Mouse (Mus musculus): ENCODE measurements around the gene Lhx1.

Lhx1 gene

DNA sequence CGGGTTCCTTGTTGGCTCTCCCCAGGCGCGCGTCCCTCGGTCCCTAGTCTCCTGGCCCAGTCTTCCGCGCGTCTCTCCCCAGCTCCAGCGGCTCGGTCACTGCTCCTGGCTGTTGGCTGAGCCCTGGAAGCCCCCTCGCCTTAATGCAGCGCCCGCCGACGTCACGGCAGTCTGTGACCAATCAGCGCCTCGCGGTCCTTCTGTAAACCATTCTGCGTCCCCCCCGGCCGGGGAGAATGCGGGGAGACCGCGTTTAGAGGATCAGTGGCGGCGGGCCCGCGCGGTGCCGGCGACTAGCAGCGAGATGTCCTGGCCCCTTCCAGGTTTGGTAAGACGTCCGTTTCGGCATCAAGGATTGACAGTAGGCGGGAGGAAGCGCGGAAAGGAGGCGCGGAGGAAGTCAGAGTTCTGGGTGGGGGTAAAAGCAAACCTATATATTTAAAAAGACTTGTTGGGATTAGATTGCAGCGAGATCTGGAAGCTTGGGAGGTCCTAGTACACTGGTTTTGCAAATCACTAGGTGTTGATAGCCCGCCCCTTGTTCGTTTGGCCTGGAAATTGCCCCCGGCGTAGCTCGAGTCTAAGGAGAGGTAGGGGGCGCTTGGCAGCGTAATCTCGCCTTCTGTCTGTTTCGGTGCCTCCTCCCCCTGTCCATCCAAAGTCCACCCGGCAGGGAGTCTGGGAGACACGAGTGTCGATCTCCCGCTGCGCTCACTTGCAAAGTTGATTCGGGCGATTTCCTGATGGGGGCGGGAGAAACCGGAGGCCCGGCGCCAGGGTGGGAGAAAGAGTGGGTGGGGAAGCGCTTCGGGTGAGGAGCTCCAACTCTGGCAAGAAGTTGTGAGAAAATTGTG, at the start of gene Lhx1:
Gene Lhx1, minus strand, starts transcription at position 115 of the 854 bp plus-strand sequence.
- DNase-seq (ENCODE audit: extremely low spot score, low read depth, low spot score), result no peak

DNA sequence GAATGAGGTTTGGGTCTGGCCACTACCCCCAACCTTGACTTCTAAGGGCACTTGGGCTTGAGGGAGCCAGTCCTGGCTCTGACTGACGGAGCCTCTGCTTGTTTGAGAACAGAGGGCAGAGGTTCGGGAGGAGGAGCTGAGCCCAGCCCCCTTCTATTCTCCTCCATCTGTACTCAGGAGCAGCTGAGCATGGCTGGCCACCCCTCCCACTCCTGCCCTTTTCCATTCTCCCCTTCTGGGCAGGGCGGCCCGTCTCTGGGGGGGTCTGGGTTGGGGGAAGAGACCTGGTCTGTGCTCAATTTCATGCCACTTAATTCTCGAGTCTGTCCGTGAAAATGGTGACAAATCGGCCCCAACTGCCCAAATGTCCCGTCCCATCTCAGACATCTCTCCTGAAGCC, 49.5 kb upstream of the Lhx1 start:
- no peak for DNase-seq (ENCODE audit: extremely low spot score, low read depth, low spot score)

DNA sequence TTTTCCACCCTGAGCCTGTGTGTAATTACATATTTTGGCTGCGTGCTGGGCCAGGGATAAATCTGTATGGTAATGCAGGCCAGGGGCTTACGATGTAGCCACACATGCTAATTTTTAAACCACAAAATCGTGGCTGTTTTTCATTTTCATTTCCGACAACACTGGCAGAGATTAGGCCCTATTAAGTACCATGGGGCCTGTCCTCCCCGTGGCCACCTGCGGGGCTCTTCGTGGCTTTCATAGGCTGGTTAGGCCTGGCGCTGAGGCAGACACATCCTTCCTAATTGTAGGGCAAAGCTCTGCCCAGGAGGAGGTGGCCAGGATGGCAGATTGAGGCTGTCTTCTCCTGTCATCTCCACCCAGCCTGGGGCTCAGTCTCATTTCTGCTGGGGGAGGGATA, 48.3 kb upstream of the Lhx1 start:
- no peak for DNase-seq (ENCODE audit: extremely low spot score, low read depth, low spot score)

DNA sequence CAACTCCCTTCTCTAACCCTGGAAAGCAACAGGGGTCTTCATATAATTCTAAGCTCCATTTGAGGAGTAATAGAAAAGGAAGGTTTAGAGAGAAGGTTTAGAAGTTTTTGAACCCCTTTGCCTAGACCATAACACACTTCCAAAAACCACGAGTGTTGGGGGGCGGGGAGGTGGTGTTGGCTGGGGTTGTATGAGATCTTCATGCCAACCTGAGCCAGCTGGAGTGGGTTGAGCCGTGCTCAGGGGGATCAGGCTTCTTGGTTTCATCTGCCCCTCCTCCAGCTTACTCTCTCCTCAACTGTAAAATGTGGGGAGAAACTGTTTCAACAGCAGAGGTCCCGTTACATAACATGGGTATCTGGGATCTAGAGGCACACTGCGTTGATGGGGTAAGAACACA, 45.5 kb upstream of the Lhx1 start:
- DNase-seq (ENCODE audit: extremely low spot score, low read depth, low spot score), result no peak

DNA sequence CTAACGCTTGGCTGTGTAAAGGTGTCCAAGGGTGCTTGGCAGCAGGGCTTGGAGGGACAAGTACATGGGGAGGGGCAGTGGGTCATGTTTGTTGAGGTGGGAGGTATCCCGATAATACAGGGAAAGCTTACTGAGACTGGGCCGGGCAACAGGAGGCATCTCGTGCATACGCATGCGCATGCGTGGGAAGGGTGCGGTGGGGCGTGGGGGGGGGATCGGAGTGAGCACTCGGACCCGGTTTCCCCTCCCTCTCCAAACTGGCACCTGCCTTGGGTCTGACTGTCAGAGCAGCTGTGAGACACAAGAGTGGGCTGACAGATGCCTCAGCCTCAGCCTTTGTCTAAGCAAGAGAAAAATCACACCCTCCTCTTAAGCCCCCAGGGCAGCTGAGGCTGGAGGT, 45.1 kb upstream of the Lhx1 start:
- DNase-seq (ENCODE audit: extremely low spot score, low read depth, low spot score), result no peak

DNA sequence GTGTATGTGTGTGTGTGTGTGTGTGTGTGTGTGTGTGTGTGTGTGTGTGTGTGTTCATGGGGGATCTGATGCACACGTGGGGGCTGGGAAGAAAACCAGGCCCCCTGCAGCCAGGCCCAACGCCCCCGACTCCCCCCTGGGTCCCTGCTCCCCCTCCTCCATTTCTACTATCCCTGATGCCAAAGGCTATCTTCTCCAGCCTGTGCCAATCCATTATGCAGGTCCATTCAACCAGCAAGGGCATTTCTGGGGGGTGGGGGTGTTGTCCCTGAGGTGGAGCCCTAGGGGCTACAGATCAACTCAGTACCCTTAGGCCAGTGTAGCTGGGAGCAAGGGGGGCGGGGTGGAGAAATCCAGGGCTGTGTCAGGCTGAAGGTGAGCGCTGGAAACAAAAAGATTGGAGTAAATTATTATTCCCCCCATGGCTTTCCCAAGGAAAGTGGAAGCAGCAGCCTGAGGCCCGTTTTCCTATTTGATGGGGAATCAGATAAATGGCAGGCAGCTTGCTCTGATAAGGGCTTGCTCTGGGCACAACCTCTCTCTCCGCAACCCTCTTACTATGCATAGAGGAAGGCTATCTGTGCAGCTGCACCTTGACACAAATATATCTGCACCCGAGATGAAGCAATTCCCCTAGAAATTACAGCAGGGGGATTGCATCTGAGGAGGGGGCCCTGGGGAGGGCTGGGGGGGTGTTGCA, 43.9 kb upstream of the Lhx1 start:
- no peak for DNase-seq (ENCODE audit: extremely low spot score, low read depth, low spot score)

DNA sequence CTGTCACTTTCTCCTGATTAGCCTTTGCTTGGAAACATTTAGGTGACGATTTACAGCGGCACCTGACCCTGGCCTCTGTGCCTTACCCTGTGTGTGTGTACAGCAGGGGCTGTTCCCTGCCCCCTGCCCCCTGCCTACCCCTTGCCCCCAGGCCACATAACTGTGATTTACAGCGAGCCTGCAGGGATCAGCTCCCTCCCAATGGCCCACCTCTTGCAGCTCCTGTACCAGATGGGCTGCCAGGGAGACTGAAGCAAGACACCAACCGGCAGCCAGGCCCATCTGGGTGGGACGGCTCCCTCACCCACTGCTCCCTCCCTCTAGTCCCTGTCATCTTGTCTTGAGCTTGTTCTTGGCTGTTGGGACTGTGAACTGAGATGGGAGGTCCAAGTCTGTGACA, 43.1 kb upstream of the Lhx1 start:
- no peak for DNase-seq (ENCODE audit: extremely low spot score, low read depth, low spot score)

DNA sequence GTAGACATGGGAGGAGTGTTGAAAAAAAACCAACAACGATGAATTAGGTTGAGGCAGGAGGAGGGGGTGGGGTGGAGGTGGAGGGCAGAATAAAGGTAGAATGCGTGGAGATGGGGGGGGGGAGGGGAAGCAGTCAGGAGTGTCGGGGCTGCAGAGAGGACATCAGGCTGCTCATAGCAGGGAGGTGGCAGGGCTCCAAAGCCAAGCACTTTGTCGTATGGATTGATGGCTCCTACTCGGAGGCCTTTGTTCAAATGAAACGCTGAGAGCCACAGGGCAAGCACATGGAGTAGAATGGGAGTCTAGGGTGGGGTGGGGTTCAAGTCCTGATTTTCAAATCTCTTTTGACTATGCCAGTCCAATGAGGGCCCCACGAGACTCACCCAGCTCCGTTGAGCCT, 41.4 kb upstream of the Lhx1 start:
- DNase-seq (ENCODE audit: extremely low spot score, low read depth, low spot score), result no peak

DNA sequence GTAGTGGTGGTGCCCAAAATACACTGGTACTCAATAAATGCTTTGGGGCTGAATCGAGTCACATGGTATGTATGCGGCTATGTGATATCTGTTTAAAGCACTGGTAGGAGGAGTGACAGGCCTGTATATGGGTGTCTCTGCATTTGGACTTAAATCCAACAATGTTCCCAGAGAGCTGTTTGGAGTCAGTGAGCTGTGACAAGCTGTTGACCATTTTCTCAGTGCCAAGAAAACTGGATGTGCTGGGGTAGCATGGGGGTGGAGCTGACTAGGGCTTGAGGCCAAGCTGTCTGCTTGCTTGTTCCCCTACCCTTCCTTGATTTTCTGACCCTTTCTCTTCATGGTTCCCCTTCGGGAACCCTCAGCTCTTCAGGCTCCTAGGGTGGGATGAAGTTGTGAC, 39.9 kb upstream of the Lhx1 start:
- DNase-seq (ENCODE audit: extremely low spot score, low read depth, low spot score), result no peak

DNA sequence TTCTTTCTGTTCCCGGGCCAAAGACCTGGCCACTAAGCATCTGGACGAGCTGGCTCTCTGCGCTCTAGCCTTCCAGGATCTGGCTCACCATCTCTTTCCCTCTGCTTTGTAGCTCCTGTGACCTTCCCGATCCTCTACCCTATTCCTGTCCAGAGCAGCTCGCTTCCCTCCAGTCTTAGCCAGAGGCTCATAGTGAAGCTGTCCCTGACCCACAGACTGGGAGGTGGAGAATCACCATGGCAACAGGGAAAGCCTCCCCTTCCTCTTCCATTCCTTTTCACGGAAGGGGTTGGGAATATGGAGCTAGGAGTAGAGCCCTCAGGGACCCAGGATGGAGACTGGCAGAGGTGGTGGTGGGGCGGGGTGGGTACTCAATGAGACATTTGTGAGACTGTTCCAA, 38.0 kb upstream of the Lhx1 start:
- DNase-seq (ENCODE audit: extremely low spot score, low read depth, low spot score), result no peak

DNA sequence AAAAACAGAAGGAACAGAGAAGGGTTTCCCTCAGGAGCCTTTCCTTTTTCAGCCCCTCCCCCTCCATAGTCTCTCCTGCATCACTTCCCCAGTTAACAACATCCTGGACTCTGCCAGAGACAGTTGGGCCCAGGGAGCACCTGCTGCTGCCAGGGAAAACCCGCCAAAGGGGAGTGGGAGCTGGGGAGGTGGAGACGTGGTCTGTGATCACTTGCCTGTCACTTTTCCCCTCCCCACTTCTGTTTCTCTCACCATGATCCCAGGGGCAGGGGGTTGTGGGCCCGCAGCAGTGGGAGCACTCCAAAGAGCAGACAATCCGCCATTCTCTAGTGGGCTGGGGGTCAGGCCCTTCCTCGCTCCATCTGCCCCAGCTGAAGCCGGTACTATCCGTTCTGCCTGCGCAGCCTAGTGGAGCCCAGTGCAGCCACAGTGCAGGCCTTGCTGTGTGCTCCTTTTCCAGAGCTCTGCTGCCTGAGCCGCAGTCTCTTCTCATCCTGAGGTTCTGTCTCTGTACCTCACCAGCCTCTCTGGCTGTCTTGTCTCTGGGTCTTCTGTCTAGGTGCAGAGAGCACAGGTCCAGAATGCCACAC, 37.5 kb upstream of the Lhx1 start:
- DNase-seq (ENCODE audit: extremely low spot score, low read depth, low spot score), result no peak

DNA sequence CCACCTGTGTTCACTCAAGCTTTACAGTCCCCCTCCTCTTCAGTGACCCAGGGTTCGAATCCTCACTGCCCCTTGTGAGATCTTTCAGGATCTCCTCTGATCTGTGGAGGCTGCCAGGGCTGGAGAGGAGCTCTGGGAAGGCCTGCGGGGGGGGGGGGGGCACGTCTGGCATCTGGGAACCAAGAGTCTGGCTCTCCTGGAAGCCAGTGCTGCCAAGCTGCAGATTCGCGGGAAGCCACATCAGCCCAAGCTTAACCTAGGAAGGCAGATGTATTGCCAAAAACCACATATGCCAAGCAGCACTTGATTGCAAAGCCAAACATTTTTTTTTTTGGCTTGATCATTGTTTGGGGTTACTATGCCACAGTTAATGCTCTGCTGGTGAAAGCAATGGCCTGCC, 36.2 kb upstream of the Lhx1 start:
- DNase-seq (ENCODE audit: extremely low spot score, low read depth, low spot score), result no peak

DNA sequence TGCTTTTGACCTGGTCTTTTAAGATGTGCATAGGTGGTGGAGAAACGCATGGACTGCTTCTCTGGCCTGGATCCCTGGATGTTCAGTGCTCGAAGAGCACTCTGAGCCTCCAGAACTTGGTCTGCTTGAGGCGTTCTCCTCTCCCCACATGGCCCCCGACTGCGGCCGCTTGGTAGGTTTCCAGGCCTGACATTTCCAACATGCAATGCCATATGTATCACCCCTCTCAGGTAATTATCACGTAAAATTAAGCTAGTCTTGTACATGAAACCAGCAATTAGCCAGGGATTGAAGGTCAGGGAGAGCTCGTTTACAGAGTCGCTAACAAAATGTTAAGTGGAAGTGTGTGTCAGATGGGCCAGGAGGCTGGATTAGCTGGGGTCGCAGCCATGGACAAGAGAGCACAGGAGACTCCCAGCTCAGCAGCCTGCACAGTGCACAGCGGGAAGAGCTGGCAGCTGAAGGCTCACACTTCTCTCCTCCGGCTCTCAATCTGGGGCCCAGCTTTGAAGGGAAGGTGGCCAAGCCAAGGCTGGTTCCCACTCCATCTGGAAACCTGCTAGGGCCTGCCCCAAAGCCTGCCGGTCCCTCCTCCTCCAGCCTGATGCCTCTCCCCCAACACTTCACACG, 28.6 kb upstream of the Lhx1 start:
- no peak for DNase-seq (ENCODE audit: extremely low spot score, low read depth, low spot score)

DNA sequence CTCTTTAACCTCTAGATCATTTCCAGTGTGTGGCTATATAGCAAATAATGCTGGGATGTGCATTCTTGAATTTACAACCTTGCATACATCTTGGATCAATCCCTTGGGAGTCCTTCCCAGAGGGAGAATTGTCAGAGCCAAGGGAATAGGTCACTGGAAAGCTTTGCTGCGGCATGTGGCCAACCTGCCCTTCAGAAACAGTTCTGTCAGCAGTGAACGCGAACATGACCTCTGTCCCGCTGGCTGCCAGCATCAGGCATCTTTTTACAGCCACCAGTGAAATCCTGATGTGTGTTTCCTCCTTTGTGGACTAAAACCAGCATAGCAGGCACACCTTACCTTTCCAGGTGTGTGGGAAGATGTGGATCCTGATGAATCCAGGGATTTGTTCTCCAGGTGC, 26.0 kb upstream of the Lhx1 start:
- DNase-seq (ENCODE audit: extremely low spot score, low read depth, low spot score), result no peak

DNA sequence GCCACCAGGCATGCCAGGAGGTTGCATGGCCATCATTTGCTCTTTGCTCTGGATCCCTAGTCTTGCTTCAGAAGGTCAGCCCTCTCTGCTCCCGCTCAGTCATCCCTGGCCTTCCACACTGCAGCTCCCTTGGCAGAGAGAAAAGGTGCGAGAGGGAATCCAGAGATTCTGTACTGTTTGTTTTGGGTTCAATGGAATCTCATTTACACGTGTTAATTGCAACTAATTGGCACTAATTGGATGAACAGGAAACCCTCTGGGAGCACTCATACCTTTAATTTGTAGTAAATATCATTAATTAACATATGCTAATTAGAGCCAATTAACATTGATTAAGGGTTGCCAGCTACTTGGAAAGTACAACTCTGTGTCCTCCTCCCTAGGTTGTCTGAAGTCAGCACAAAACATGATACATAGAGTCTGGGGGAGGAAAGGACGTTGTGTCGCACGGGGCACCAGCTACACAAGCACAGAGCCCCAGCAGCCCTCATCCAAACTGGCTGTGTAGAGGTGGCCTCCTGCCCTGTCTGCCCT, 24.0 kb upstream of the Lhx1 start:
- no peak for DNase-seq (ENCODE audit: extremely low spot score, low read depth, low spot score)

DNA sequence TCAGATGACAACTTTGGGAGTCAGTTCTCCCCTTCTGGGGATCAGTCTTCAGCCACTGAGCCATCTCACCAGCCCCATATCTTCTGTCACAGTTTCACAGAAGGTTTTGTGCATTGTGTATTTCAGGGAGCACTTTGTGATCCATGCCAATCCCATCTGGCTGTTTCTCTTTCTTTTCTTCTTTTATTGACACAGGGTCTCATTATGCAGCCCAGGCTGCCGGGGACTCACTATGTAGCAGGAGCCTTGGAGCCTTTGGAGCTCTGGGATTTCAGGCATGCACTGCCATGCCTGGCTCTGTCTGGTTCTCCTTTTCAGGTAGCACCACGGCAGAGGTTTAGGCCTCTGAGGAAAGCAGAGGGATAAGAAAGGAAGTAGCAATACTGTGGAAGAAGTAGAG, 23.0 kb upstream of the Lhx1 start:
- DNase-seq (ENCODE audit: extremely low spot score, low read depth, low spot score), result no peak

DNA sequence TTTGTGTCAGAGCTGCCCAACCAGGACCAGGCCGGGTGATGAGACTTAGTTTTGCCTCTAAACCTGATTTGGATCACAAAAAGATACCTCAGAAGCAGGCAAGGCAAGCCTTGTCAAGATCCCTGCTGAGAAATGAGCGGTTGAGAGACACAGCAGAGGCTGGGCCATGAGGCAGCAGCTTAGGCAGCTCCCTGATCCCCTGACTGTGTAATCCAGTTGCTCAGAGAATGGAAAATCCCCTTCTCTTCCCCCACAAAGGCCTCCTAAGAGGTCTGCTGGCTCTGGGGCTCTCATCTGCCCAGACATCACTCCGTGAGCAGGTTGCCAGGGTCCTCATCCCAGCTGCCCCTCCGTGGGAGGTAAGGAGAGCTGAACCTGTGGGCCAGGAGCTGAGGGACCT, 14.6 kb upstream of the Lhx1 start:
- DNase-seq (ENCODE audit: extremely low spot score, low read depth, low spot score), result no peak

DNA sequence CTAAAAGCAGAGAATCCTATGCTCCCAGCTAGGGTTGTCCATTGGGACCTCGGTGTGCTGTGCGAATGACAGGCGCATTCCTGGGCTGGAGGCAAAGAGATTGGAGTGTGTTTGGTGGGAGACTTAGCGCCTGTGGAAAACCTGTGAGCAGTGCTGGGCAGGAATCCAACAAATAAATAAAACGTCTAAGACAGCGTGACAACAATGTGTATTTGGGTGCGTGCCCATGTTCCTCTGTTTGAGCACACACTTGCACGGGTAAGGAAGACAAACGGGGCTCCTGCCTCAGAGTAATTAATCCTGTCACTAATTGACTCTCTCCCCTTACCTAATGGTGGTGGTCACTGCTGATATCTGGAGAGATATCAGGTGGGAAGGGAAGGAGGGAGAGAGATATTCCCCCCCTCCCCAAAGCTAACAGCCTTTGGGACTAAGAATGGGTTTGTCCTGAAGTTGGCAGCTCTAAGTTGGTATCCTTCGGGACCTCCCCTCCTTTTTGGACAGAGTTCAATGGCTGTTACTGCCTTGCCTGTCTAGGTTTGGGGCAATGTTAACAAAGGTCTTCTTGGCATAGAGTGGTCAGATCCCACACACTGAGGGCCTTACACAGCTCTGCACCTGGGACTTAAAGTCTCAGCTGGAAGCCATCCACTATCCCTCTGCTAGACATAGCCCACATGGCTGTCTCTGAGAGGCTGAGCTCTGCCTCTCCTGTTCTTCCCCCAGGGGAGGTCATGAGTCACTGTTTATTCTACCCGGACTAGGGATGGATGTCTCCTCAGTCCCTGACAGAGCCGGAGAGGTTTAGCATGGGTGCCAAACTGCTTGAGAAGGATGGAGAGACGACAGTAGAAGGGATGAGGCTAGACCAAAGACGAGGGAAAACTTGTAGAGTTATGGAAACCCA, 4.7 kb upstream of the Lhx1 start:
- DNase-seq (ENCODE audit: extremely low spot score, low read depth, low spot score), result no peak

DNA sequence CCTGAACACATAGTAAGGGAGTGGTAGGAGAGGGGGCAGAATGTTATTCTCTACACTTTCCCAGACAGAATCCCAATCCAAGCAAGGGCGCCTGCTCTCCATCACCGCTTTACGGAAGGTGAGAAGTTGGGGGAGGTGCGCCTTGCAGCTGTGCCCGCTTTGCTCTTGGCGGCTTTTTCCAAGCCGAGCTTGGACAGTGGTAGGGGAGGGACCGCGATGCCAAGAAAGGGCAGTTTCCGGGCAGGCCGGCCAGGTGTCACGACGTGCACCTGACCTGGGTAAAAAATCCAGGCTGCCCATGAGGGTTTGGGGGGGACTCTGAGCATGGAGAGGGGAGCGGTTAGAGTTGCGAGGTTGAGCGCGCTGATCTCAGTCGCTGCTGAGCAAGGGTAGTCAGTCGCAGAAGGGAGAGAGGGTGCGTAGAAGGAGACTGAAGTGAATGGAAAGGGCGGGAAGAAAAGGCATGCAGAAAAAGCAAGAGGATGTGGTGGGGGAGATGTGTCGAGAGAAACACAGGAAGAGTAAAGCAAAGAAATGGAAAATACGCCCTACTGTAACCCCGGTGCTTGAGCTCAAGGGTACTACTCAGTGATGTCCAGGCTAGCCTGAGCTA, 3.9 kb upstream of the Lhx1 start:
- DNase-seq (ENCODE audit: extremely low spot score, low read depth, low spot score), result no peak

Data from hindlimb bud, embryonic 11.5 days (tissue).